Mouse (Mus musculus): Measurements from ENCODE around the gene 2610507B11Rik.

GRCm38 (mm10) chr11:78328512-78329056 lies 67.0 kb downstream of the 2610507B11Rik start:
- TF ChIP-seq ZKSCAN1 (IDR thresholded peaks at IDR 0.05; ENCODE audit: low read depth, low read length) (no peak), TAL1 (IDR thresholded peaks at IDR 0.05; ENCODE audit: low read length) (no peak), CHD1 (IDR thresholded peaks at IDR 0.05; ENCODE audit: low read depth, low read length) (no peak), CHD2 (IDR thresholded peaks at IDR 0.05; ENCODE audit: low read length) (no peak), POLR2A (IDR thresholded peaks at IDR 0.05; ENCODE audit: control insufficient read depth in 1 of 2, insufficient read depth in 1 of 2, low read depth in 1 of 2, low read length in 2 of 2, poor library complexity in 1 of 2) (no peak; a peak in 1 of 4 replicates)

Data from MEL (cell line).